Comparison of ENCODE assay signal across 8 mouse cellular contexts in genomic region chr13:107601132-107601439, GRCm38 (mm10).
DNase-seq lines count a peak whose midpoint lies in the region; ATAC-seq and TF ChIP-seq lines count a peak whose summit lies in the region.

No protein-coding gene starts in this region.

- H3K9me3 ChIP-seq in kidney, postnatal 0 days (replicated peaks; ENCODE audit: low read length) = no peaks in the 10 kb centered on the region
- H3K9me3 ChIP-seq in embryonic facial prominence, embryonic 10.5 days = peaks cover 4% of the 10 kb centered on the region; the same call in 1 of the 2 replicates
- H3K9me3 ChIP-seq in hindbrain, embryonic 14.5 days (ENCODE audit: control insufficient read depth, low read length) = 0 out of 2 replicates have a peak, but pooled peaks cover 4% of the 10 kb centered on the region
- H3K9me3 ChIP-seq in midbrain, embryonic 15.5 days = no peaks in the 10 kb centered on the region

- DNase-seq in kidney, postnatal 0 days (ENCODE audit: low spot score) = no peak
- DNase-seq in kidney, adult 11 months = no peak
- DNase-seq in embryonic facial prominence, embryonic 10.5 days (ENCODE audit: low spot score) = no peak
- DNase-seq in hindbrain, embryonic 14.5 days (ENCODE audit: low spot score) = no peak
- DNase-seq in cerebellum, adult 8-10 months = no peak
- DNase-seq in thymus, postnatal 4 days = no peak
- no peak for DNase-seq in left cerebral cortex, postnatal 14 days (ENCODE audit: low spot score in 2 of 2)

- no peak for TF ChIP-seq CTCF in kidney, postnatal 0 days (IDR thresholded peaks at IDR 0.05; ENCODE audit: low read depth)

- no peak overlapping the region for H3K4me2 ChIP-seq in kidney, postnatal 0 days (ENCODE audit: low read length)
- H3K4me2 ChIP-seq in hindbrain, embryonic 14.5 days (replicated peaks) = peak overlapping the region; percentile 31
- H3K4me2 ChIP-seq in midbrain, embryonic 15.5 days = no peak overlapping the region; the same call in 1 of the 2 replicates

- no peak overlapping the region for H3K9ac ChIP-seq in kidney, postnatal 0 days (ENCODE audit: low read depth, low read length)
- H3K9ac ChIP-seq in hindbrain, embryonic 14.5 days = no peak overlapping the region
- no peak overlapping the region for H3K9ac ChIP-seq in midbrain, embryonic 15.5 days

- 0 out of 2 replicates have a peak, but pooled peaks have one; percentile 26 for ATAC-seq in kidney, postnatal 0 days (replicated peaks; ENCODE audit: low FRiP score, low read depth)
- peak; percentile 41; the same call in 1 of the 2 replicates for ATAC-seq in hindbrain, embryonic 14.5 days (ENCODE audit: low FRiP score)
- ATAC-seq in midbrain, embryonic 15.5 days (replicated peaks) = peak; percentile 25; the same call in 1 of the 2 replicates

- intact Hi-C loops in left cerebral cortex, postnatal 14 days (cut with DNase I) = no loop called here

- no peaks in the 10 kb centered on the region for H3K27me3 ChIP-seq in kidney, postnatal 0 days (ENCODE audit: insufficient read depth, low read length)
- peaks cover 5% of the 10 kb centered on the region for H3K27me3 ChIP-seq in embryonic facial prominence, embryonic 10.5 days (replicated peaks; ENCODE audit: low read depth, poor library complexity, severe bottlenecking)
- H3K27me3 ChIP-seq in hindbrain, embryonic 14.5 days (ENCODE audit: control insufficient read depth, insufficient read depth, low read length) = no peaks in the 10 kb centered on the region
- no peaks in the 10 kb centered on the region; the same call in 1 of the 2 replicates for H3K27me3 ChIP-seq in midbrain, embryonic 15.5 days (replicated peaks)

- H3K27ac ChIP-seq in kidney, postnatal 0 days = no peak overlapping the region
- H3K27ac ChIP-seq in embryonic facial prominence, embryonic 10.5 days (replicated peaks) = peak overlapping the region; percentile 74
- H3K27ac ChIP-seq in hindbrain, embryonic 14.5 days = no peak overlapping the region
- H3K27ac ChIP-seq in midbrain, embryonic 15.5 days = no peak overlapping the region

- no peaks in the 10 kb centered on the region; the same call in 1 of the 2 replicates for H3K4me1 ChIP-seq in kidney, postnatal 0 days (replicated peaks; ENCODE audit: insufficient read depth, low read length)
- peaks cover 41% of the 10 kb centered on the region for H3K4me1 ChIP-seq in embryonic facial prominence, embryonic 10.5 days
- peaks cover 15% of the 10 kb centered on the region for H3K4me1 ChIP-seq in hindbrain, embryonic 14.5 days (replicated peaks; ENCODE audit: control insufficient read depth, insufficient read depth, low read length)
- H3K4me1 ChIP-seq in midbrain, embryonic 15.5 days = peaks cover 14% of the 10 kb centered on the region

- no peaks in the 10 kb centered on the region for H3K36me3 ChIP-seq in kidney, postnatal 0 days (ENCODE audit: insufficient read depth, low read length)
- no peaks in the 10 kb centered on the region for H3K36me3 ChIP-seq in embryonic facial prominence, embryonic 10.5 days (replicated peaks)
- H3K36me3 ChIP-seq in hindbrain, embryonic 14.5 days (replicated peaks; ENCODE audit: control insufficient read depth, insufficient read depth) = no peaks in the 10 kb centered on the region
- H3K36me3 ChIP-seq in midbrain, embryonic 15.5 days (replicated peaks) = no peaks in the 10 kb centered on the region

- no peak overlapping the region for H3K4me3 ChIP-seq in kidney, postnatal 0 days (replicated peaks; ENCODE audit: low read depth, low read length)
- peak overlapping the region; percentile 35; the same call in 1 of the 2 replicates for H3K4me3 ChIP-seq in embryonic facial prominence, embryonic 10.5 days
- no peak overlapping the region for H3K4me3 ChIP-seq in hindbrain, embryonic 14.5 days (replicated peaks; ENCODE audit: low read length)
- no peak overlapping the region for H3K4me3 ChIP-seq in midbrain, embryonic 15.5 days

- 91% methylated on average over 4 of the region's 4 CpGs for WGBS in kidney, postnatal 0 days
- 87% methylated on average over 4 of the region's 4 CpGs for WGBS in embryonic facial prominence, embryonic 10.5 days
- 92% methylated on average over 4 of the region's 4 CpGs for WGBS in hindbrain, embryonic 14.5 days
- WGBS in midbrain, embryonic 15.5 days = 89% methylated on average over 4 of the region's 4 CpGs
